Mouse (Mus musculus): ENCODE data around the gene Ephx1.
"Not testable (repeated sequence)": the region's sequence is repeated elsewhere in the genome, so short reads cannot be mapped to it uniquely, and the experiment has no call there.

The Ephx1 gene

GRCm38 (mm10) chr1:180943032-180943644 is 77.6 kb downstream of the Ephx1 start:
- no peak for DNase-seq (ENCODE audit: low read depth, low spot score)

GRCm38 (mm10) chr1:180942166-180943031 is 78.3 kb downstream of the Ephx1 start, which contains the start of gene Tmem63a:
Tmem63a (plus strand) TSS chr1:180942344.
- H3K36me3 ChIP-seq (ENCODE audit: control insufficient read depth, insufficient read depth, low read length, poor library complexity, severe bottlenecking): peaks cover 3% of the 10 kb centered on the region; the same call in 1 of the 2 replicates
- peak; percentile 83 for DNase-seq (ENCODE audit: low read depth, low spot score)
- H3K27me3 ChIP-seq (ENCODE audit: control insufficient read depth, insufficient read depth, low read length, poor library complexity, severe bottlenecking): no peaks in the 10 kb centered on the region

More at GRCm38 (mm10) chr1:180943032-180943644, 77.6 kb downstream of the Ephx1 start:
- Histone ChIP-seq H3K36me3 (ENCODE audit: control insufficient read depth, insufficient read depth, low read length, poor library complexity, severe bottlenecking) (peaks cover 3% of the 10 kb centered on the region; the same call in 1 of the 2 replicates), H3K27me3 (ENCODE audit: control insufficient read depth, insufficient read depth, low read length, poor library complexity, severe bottlenecking) (no peaks in the 10 kb centered on the region)

- no peak for DNase-seq (ENCODE audit: low read depth, low spot score)
- Histone ChIP-seq H3K27me3 (ENCODE audit: control insufficient read depth, insufficient read depth, low read length, poor library complexity, severe bottlenecking) (no peaks in the 10 kb centered on the region), H3K36me3 (ENCODE audit: control insufficient read depth, insufficient read depth, low read length, poor library complexity, severe bottlenecking) (no peaks in the 10 kb centered on the region)
Observed at GRCm38 (mm10) chr1:180941726-180942125, 79.0 kb downstream of the Ephx1 start.

GRCm38 (mm10) chr1:180940776-180941460 is 79.8 kb downstream of the Ephx1 start:
- no peaks in the 10 kb centered on the region for H3K27me3 ChIP-seq (ENCODE audit: control insufficient read depth, insufficient read depth, low read length, poor library complexity, severe bottlenecking)
- no peak for DNase-seq (ENCODE audit: low read depth, low spot score)
- H3K36me3 ChIP-seq (ENCODE audit: control insufficient read depth, insufficient read depth, low read length, poor library complexity, severe bottlenecking): no peaks in the 10 kb centered on the region

GRCm38 (mm10) chr1:180938781-180939180 is 81.9 kb downstream of the Ephx1 start:
- not testable (repeated sequence) for H3K27me3 ChIP-seq (ENCODE audit: control insufficient read depth, insufficient read depth, low read length, poor library complexity, severe bottlenecking); H3K36me3 ChIP-seq (ENCODE audit: control insufficient read depth, insufficient read depth, low read length, poor library complexity, severe bottlenecking)
- peak; percentile 41 for DNase-seq (ENCODE audit: low read depth, low spot score)

- not testable (repeated sequence) for H3K27me3 ChIP-seq (ENCODE audit: control insufficient read depth, insufficient read depth, low read length, poor library complexity, severe bottlenecking); DNase-seq (ENCODE audit: low read depth, low spot score); H3K36me3 ChIP-seq (ENCODE audit: control insufficient read depth, insufficient read depth, low read length, poor library complexity, severe bottlenecking)
Observed at GRCm38 (mm10) chr1:180937631-180938030, 83.1 kb downstream of the Ephx1 start.

- H3K36me3 ChIP-seq (ENCODE audit: control insufficient read depth, insufficient read depth, low read length, poor library complexity, severe bottlenecking): not testable (repeated sequence)
Observed at GRCm38 (mm10) chr1:180936610-180937398, 83.9 kb downstream of the Ephx1 start.

GRCm38 (mm10) chr1:180934467-180935419 is 86.0 kb downstream of the Ephx1 start, which contains the start of gene Lefty1:
Lefty1 (plus strand) TSS chr1:180935022.
- H3K36me3 ChIP-seq (ENCODE audit: control insufficient read depth, insufficient read depth, low read length, poor library complexity, severe bottlenecking): no peaks in the 10 kb centered on the region
- no peak for DNase-seq (ENCODE audit: low read depth, low spot score)
- H3K27me3 ChIP-seq (ENCODE audit: control insufficient read depth, insufficient read depth, low read length, poor library complexity, severe bottlenecking): no peaks in the 10 kb centered on the region

More at GRCm38 (mm10) chr1:180936610-180937398, 83.9 kb downstream of the Ephx1 start:
- not testable (repeated sequence) for H3K27me3 ChIP-seq (ENCODE audit: control insufficient read depth, insufficient read depth, low read length, poor library complexity, severe bottlenecking)
- peak; percentile 32 for DNase-seq (ENCODE audit: low read depth, low spot score)

- Histone ChIP-seq H3K36me3 (ENCODE audit: control insufficient read depth, insufficient read depth, low read length, poor library complexity, severe bottlenecking) (no peaks in the 10 kb centered on the region), H3K27me3 (ENCODE audit: control insufficient read depth, insufficient read depth, low read length, poor library complexity, severe bottlenecking) (no peaks in the 10 kb centered on the region)
- DNase-seq (ENCODE audit: low read depth, low spot score): no peak
Observed at GRCm38 (mm10) chr1:180933659-180934058, 87.0 kb downstream of the Ephx1 start.

- Histone ChIP-seq H3K27me3 (ENCODE audit: control insufficient read depth, insufficient read depth, low read length, poor library complexity, severe bottlenecking) (no peaks in the 10 kb centered on the region), H3K36me3 (ENCODE audit: control insufficient read depth, insufficient read depth, low read length, poor library complexity, severe bottlenecking) (no peaks in the 10 kb centered on the region)
- no peak for DNase-seq (ENCODE audit: low read depth, low spot score)
Observed at GRCm38 (mm10) chr1:180931106-180931505, 89.6 kb downstream of the Ephx1 start.

GRCm38 (mm10) chr1:180929599-180929998 is 91.1 kb downstream of the Ephx1 start:
- no peaks in the 10 kb centered on the region for H3K36me3 ChIP-seq (ENCODE audit: control insufficient read depth, insufficient read depth, low read length, poor library complexity, severe bottlenecking)
- no peak for DNase-seq (ENCODE audit: low read depth, low spot score)
- no peaks in the 10 kb centered on the region for H3K27me3 ChIP-seq (ENCODE audit: control insufficient read depth, insufficient read depth, low read length, poor library complexity, severe bottlenecking)

- Histone ChIP-seq H3K27me3 (ENCODE audit: control insufficient read depth, insufficient read depth, low read length, poor library complexity, severe bottlenecking) (no peaks in the 10 kb centered on the region), H3K36me3 (ENCODE audit: control insufficient read depth, insufficient read depth, low read length, poor library complexity, severe bottlenecking) (no peaks in the 10 kb centered on the region)
- DNase-seq (ENCODE audit: low read depth, low spot score): peak; percentile 68
Observed at GRCm38 (mm10) chr1:180926286-180926685, 94.4 kb downstream of the Ephx1 start.

Measured in splenic B cell, adult 2 months (primary cell).